Mouse (Mus musculus) hindbrain, embryonic 12.5 days (tissue): ENCODE results near the gene Cyren. TPM values are rescaled to one million over a fixed set of nuclear protein-coding genes. Genes with fewer than 3 reads are reported as not detected.

ENCODE experiments used
- ATAC-seq: fragments of 200-750 bp; cut with Nextera tagmentation; 2 replicates; pipeline ENCODE4 v1.8.0; 2017; ENCODE audit warnings: moderate TSS enrichment; ENCODE audit not compliant: low FRiP score
- H3K27ac ChIP-seq: fragments of 300-500 bp; sonication (generic); 2 replicates; pipeline ENCODE4 v1.5.1; 2016; ENCODE audit warnings: mild to moderate bottlenecking
- H3K27me3 ChIP-seq: fragments of 300-500 bp; sonication (generic); 2 replicates; pipeline ENCODE4 v1.6.1; 2016; ENCODE audit warnings: mild to moderate bottlenecking
- H3K36me3 ChIP-seq: fragments of 300-500 bp; sonication (generic); 2 replicates; pipeline ENCODE4 v1.6.1; 2016; ENCODE audit warnings: mild to moderate bottlenecking
- H3K4me1 ChIP-seq: fragments of 300-500 bp; sonication (generic); 2 replicates; pipeline ENCODE4 v1.6.1; 2016
- H3K4me2 ChIP-seq: fragments of 300-500 bp; sonication (generic); replicated peaks from 2 replicates; pipeline ENCODE4 v1.6.1; 2016; ENCODE audit warnings: mild to moderate bottlenecking
- H3K4me3 ChIP-seq: fragments of 300-500 bp; sonication (generic); 2 replicates; pipeline ENCODE4 v1.5.1; 2016; ENCODE audit warnings: mild to moderate bottlenecking
- H3K9ac ChIP-seq: fragments of 300-500 bp; sonication (generic); 2 replicates; pipeline ENCODE4 v1.6.1; 2016; ENCODE audit warnings: mild to moderate bottlenecking, moderate library complexity
- H3K9me3 ChIP-seq: fragments of 300-500 bp; sonication (generic); replicated peaks from 2 replicates; pipeline ENCODE4 v1.6.1; 2016; ENCODE audit warnings: mild to moderate bottlenecking
- WGBS: fragments of 180-500 bp; shearing (Covaris S2); methylation state at CpG from one replicate; pipeline ENCODE4 v1.1.7; 2016; 5-methylcytosine and 5-hydroxymethylcytosine counted together
- polyA plus RNA-seq: library from polyadenylated mRNA; unstranded; fragments of >200 nt; fragmentation: Nextera tagmentation; extraction: Ambion mirVana; gene quantifications from 2 replicates; pipeline ENCODE4 v1.2.1, GENCODE M21; 2016

The Cyren gene
- polyA plus RNA-seq, 1 experiment from 2014 or later = 14.4 TPM

DNA sequence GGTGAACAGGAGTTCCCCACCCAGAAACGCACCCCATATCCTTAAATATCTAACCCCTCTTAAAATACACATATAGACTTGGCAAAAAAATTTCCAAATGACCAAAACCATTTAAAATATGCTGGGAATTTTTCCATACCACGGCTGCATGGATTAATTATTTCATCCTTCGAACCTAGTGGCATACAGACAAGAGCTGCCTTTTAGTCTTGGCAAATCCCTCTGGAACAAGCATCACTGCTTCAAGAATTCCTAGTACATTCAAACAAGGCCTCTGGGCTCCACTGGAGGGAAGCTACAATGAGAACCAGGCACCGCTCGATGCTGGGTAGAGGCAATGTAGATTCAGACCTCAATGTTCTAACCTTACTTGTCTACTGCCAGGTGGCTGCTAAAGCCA lies 7.1 kb downstream of the Cyren start:
- Histone ChIP-seq H3K9ac (no peak overlapping the region), H3K36me3 (no peaks in the 10 kb centered on the region), H3K4me2 (no peak overlapping the region), H3K4me3 (no peak overlapping the region), H3K4me1 (peaks cover 7% of the 10 kb centered on the region; the same call in 1 of the 2 replicates), H3K27me3 (no peaks in the 10 kb centered on the region), H3K9me3 (no peaks in the 10 kb centered on the region), H3K27ac (no peak overlapping the region)
- WGBS = 78% methylated on average over 5 of the region's 5 CpGs
- ATAC-seq = no peak

DNA sequence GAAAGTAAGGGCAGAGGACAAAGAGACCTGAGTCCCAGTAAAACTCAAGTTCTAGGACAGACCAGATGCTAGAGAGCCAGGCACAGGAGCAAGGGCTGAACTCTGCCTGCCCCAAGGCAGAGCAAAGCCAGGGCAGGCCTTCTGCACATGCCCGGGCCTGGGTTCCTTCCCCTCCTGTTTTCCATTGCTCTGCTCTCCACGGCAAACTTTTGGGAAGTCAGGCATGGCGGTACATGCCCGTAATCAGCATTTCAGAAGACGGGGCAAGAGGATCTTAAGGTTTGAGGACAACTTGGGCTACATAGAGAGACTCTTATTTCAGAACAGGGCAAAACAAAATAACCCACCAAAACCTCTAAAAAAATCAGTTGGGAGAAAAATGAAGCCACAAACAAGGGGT lies 7.7 kb downstream of the Cyren start:
- H3K9me3 ChIP-seq = no peaks in the 10 kb centered on the region
- no peak for ATAC-seq
- H3K4me2 ChIP-seq = no peak overlapping the region
- no peak overlapping the region for H3K27ac ChIP-seq
- H3K9ac ChIP-seq = no peak overlapping the region
- H3K4me1 ChIP-seq = peaks cover 7% of the 10 kb centered on the region; the same call in 1 of the 2 replicates
- 77% methylated on average over 5 of the region's 5 CpGs for WGBS
- no peaks in the 10 kb centered on the region for H3K27me3 ChIP-seq
- H3K4me3 ChIP-seq = no peak overlapping the region
- H3K36me3 ChIP-seq = no peaks in the 10 kb centered on the region

DNA sequence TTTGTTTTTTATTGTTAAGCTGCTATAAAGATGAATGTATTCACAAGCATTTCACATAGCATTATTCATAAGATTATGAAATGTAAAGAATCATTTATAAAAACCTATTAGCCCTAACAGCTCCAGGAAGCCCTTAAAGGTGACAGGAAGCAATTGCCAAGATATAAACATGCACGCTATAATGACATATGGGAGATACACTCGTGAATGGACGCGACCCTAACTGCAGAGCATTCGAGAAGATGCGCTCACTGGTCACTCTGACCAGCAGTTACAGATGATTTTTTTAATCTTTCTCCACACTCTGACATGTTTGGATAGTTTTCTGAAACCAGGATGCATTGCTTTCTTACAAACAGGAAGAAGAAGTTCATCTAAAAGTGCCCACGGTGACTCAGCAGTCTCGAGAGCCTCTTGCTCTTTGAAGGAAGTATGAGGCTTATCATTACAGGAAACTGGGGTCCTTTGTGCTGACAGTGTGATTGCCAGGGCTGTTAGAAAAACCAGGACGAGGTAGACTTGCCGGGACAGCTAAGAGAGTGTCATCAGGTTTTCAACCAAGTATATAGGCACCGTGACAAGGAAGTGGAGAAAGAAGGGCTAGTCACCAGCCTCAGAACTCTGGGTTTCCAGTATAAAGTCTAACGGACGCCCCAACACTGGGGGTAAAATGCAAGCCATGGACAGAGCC lies 8.5 kb downstream of the Cyren start:
- Histone ChIP-seq H3K27me3 (no peaks in the 10 kb centered on the region), H3K9me3 (no peaks in the 10 kb centered on the region), H3K4me1 (peaks cover 4% of the 10 kb centered on the region; the same call in 1 of the 2 replicates), H3K9ac (no peak overlapping the region), H3K4me2 (no peak overlapping the region), H3K36me3 (no peaks in the 10 kb centered on the region), H3K4me3 (no peak overlapping the region), H3K27ac (no peak overlapping the region)
- no peak for ATAC-seq
- 81% methylated on average over 13 of the region's 13 CpGs for WGBS

DNA sequence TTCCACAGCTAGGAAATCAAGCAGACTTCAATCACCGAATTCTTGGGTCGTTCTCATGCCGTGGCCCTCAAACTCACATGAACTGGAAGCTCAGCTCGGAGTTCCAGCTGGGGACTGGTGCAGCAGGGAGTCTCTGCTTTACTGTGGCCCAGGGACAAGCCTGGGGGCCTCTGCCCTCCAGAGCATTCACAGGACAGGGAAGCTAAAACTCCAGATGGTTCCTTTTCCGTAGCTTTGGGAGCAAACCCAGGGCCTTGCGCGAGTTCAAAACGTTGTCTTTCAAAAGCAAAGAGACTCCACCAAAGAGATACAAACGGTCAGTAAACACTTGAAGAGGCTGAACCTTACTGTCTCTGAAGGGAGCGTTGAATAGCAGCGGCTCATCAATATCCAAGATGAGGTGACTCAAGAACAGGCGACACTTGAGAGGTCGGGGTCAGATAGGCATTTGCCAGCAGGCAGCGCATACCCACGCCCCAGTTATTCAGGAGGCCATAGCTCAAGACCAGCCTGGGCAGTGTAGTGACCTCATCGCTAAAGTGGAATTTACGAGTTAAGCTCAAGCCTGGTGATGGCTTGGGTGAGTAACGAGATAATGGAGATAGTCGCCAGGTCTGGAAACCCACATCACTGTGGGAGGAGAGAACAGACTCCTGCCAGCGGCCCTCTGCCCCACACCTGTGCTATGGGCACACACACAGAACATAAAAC lies 9.2 kb downstream of the Cyren start:
- H3K4me2 ChIP-seq = no peak overlapping the region
- H3K36me3 ChIP-seq = no peaks in the 10 kb centered on the region
- no peak overlapping the region for H3K27ac ChIP-seq
- no peak overlapping the region for H3K4me3 ChIP-seq
- WGBS = 84% methylated on average over 20 of the region's 20 CpGs
- H3K9me3 ChIP-seq = no peaks in the 10 kb centered on the region
- no peak for ATAC-seq
- H3K9ac ChIP-seq = no peak overlapping the region
- peaks cover 3% of the 10 kb centered on the region; the same call in 1 of the 2 replicates for H3K4me1 ChIP-seq
- H3K27me3 ChIP-seq = no peaks in the 10 kb centered on the region

DNA sequence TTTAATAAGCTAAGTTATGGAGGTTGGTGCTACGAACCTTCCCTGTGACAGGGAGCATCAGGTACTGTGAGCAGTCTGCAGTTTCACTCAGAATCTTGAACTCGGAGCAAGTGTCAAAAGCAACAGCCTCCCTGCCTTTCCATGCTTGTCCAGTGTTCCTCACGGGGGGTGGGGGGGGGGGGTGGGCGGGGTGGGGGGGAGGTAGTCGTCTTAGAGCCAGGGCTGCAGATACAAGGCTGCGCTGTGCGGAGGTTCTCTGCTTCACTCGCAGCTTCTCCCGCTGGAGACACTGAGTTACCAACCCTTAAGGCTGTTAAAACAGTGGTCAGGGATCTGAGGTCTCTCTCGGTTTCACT lies 9.9 kb downstream of the Cyren start:
- Histone ChIP-seq H3K27me3 (no peaks in the 10 kb centered on the region), H3K9ac (no peak overlapping the region), H3K4me3 (no peak overlapping the region), H3K27ac (no peak overlapping the region), H3K4me2 (no peak overlapping the region), H3K36me3 (no peaks in the 10 kb centered on the region), H3K9me3 (no peaks in the 10 kb centered on the region), H3K4me1 (peaks cover 3% of the 10 kb centered on the region; the same call in 1 of the 2 replicates)
- 79% methylated on average over 10 of the region's 10 CpGs for WGBS
- ATAC-seq = no peak

DNA sequence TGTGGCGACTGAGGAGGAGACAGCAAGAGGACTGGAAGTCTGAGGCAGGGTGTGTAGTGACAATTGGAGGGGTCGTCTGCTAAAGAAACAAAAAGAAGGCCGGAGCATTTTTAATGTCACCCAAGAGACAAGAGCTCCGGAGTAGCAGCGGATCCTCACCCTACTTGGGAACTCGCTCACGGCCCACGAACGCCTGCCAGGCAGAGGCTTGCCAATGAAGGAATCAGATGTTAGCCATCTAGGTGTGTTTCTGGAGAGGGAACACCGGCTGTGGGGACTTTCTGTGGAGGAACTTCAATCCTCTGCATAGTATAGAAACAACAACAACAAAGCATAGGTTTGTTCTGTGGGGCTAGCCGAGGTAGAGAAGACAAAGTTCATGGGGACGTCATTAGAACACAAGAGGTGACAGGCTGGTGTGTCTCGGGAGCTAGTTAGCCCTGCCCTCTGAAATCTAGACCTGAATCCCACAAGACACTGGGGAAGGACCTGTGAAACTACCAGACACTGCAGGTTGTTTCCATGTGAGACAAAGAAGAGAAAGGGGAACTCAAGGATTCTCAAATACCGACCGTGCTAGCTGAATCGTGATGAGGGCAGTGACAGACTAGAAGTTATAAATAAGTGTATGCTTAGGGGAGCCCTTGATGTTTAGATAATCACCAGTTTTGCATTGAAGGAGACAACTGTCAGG lies 10.4 kb downstream of the Cyren start:
- no peaks in the 10 kb centered on the region for H3K27me3 ChIP-seq
- no peak overlapping the region for H3K27ac ChIP-seq
- 65% methylated on average over 16 of the region's 16 CpGs for WGBS
- no peak overlapping the region for H3K9ac ChIP-seq
- ATAC-seq = no peak
- no peak overlapping the region for H3K4me2 ChIP-seq
- H3K4me3 ChIP-seq = no peak overlapping the region
- no peaks in the 10 kb centered on the region for H3K36me3 ChIP-seq
- no peaks in the 10 kb centered on the region for H3K9me3 ChIP-seq
- peaks cover 3% of the 10 kb centered on the region; the same call in 1 of the 2 replicates for H3K4me1 ChIP-seq

DNA sequence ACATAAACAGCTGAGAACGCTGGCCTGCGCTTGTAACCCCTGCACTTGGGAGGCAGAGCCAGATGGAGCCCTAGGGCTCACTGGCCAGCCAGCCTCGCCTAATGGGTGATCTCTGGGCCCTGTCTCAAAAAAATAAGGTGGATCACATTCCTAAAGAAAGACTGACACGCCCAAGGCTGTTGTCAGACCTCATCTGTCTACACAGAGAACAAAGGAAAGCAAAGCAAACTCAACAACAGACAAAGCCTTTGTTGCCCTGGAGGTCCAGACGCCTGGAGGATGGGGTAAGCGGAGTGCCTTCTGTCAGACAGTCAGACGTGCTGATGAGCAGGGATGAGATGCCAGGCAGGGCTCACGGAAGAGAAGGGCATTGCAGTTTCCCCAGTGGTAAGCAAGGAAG lies 11.1 kb downstream of the Cyren start:
- Histone ChIP-seq H3K27me3 (no peaks in the 10 kb centered on the region), H3K4me2 (no peak overlapping the region), H3K4me3 (no peak overlapping the region), H3K9me3 (no peaks in the 10 kb centered on the region), H3K36me3 (no peaks in the 10 kb centered on the region), H3K9ac (0 out of 2 replicates have a peak overlapping the region, but pooled peaks have one; percentile 8), H3K4me1 (peaks cover 3% of the 10 kb centered on the region; the same call in 1 of the 2 replicates), H3K27ac (no peak overlapping the region)
- WGBS = 29% methylated on average over 8 of the region's 8 CpGs
- no peak for ATAC-seq

DNA sequence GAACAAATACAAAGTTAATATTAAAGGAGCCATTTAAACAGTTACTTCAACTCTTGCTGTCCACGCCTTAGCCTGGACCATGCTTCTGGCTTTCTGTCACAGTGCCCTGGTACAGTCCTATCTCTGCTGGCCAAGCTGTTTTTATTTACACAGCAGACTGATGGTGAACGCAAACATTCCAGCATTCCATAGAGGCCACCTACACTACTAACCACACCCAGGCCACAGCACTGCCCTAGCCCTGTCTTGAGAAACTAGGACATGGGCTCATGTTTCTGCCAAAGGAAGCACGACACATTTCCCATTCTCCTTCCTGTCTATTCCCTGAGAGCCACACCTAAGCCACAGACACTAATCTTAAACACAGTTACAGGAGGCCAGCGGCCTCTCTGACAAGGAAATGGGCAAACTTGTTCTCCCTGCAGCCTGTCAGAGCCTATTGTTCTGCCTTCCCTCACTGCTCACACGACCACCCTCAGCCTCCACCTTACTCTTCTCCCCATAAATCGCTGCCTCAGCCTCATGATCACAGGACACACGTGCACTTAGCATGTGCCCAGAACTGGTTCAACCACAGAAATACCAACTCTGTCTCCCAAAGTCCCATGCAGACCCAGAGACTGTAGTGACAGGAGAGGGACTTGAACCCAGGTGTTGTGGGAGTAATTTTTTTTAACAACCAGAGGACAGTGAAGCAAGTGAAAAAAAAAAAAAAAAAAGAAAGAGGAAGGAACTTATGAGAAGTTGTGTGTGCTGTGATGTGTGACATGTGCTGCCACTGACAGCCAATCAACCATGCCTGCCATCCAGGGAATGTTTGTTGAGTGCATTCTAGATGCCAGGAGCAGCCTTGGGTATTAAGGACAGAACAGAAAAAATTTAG lies 11.9 kb downstream of the Cyren start:
- Histone ChIP-seq H3K4me3 (no peak overlapping the region), H3K27ac (no peak overlapping the region), H3K9me3 (no peaks in the 10 kb centered on the region), H3K9ac (no peak overlapping the region), H3K4me1 (peaks cover 3% of the 10 kb centered on the region; the same call in 1 of the 2 replicates), H3K36me3 (no peaks in the 10 kb centered on the region), H3K4me2 (no peak overlapping the region), H3K27me3 (no peaks in the 10 kb centered on the region)
- ATAC-seq = no peak
- WGBS = 65% methylated on average over 7 of the region's 7 CpGs

DNA sequence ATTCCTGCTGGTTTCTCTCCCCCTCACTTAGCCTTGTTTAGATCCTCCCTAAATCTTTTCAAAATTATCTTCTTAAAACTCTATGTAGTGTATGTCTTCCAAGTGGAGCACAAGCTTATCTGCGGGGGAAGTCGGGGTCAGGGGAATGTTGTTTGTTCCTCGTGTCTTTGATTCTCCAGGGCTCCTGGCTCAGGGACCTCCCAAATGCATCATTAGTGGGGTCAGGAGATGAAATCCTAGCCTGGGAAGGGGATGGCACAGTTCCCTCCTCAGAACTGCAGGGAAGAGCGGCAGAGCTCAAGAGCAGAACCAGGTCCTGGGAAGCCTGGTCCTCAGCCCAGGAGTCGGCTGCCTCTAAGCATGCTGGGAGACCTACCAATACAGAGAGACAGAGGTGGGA lies 12.6 kb downstream of the Cyren start:
- H3K4me2 ChIP-seq = no peak overlapping the region
- no peaks in the 10 kb centered on the region for H3K27me3 ChIP-seq
- no peak overlapping the region for H3K9ac ChIP-seq
- H3K4me1 ChIP-seq = peaks cover 3% of the 10 kb centered on the region; the same call in 1 of the 2 replicates
- 73% methylated on average over 5 of the region's 5 CpGs for WGBS
- H3K27ac ChIP-seq = no peak overlapping the region
- H3K9me3 ChIP-seq = no peaks in the 10 kb centered on the region
- H3K36me3 ChIP-seq = no peaks in the 10 kb centered on the region
- H3K4me3 ChIP-seq = no peak overlapping the region
- no peak for ATAC-seq

DNA sequence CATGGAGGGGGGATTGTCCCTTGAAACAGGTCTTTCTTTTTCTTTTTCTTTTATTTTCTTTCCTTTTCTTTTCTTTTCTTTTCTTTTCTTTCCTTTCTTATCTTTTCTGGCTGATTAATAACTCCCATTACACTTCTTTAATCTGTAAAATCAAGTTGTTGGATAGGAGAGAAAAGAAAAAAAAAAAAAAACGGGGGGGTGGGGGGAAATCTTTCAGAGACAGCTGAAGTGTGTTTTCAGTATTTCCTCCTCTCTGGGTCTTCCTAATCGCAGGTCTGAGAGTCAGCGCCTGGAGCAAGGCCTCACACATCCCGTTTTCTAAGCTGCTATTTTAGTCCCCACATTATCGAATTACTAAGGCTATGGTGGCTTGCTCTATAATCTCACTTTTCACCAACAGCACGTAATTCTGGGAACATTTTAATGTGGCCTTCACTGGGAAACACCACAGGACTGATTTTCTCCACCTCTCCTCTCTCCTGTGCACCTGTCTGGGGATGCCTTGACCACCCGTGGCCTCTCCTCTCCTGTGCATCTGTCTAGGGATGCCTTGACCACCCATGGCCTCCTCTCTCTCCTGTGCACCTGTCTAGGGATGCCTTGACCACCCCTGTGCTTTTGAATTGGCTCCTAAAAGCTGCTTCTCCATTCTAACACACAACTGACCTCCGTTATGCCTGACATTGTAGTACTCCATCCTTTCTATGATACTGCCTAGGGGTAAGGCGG lies 13.9 kb downstream of the Cyren start:
- ATAC-seq = no peak
- H3K4me2 ChIP-seq = no peak overlapping the region

DNA sequence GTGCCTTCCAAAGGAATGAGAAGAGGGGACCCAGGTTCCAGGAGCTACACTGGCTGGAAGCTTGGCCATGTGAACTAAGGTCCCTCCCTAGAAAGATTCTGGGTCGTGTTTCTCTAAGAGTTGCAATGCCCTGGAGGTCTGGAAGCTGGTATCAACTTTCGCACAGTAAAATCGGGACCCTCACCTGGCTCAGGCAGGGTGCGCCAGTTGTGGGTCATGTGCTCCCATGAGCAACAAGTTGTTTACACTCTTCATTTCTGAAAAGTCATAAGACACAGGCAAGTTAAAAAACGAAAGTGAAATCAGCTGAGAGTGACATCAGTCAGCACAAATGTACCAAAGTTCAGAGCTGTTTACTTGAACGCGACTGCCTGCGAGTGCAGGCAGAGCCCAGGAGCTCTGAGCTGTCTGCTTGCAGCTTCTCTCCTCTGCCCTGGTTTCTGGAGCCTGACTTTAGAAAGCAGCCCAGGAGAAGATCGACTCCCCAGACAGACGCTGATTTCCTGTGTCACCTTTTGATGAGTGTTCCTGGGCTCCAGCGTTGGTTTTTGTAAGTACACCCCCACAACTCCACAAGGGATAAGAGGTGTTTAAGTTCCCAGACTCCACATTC lies 15.0 kb downstream of the Cyren start, which contains the start of gene Tmem140:
TSS of gene Tmem140 (plus strand) at position 356 of the 613 bp plus-strand sequence.
- no peak within 1 kb of the TSS for H3K9ac ChIP-seq
- no peak for ATAC-seq
- no peaks in the 10 kb centered on the region for H3K27me3 ChIP-seq
- no peak within 1 kb of the TSS for H3K4me3 ChIP-seq
- WGBS = 50% methylated on average over 11 of the region's 11 CpGs
- H3K27ac ChIP-seq = no peak within 1 kb of the TSS
- H3K36me3 ChIP-seq = no peaks in the 10 kb centered on the region
- H3K4me1 ChIP-seq = peaks cover 3% of the 10 kb centered on the region; the same call in 1 of the 2 replicates
- H3K4me2 ChIP-seq = 0 out of 2 replicates have a peak within 1 kb of the TSS, but pooled peaks have one; percentile 13
- H3K9me3 ChIP-seq = no peaks in the 10 kb centered on the region

More for the DNA sequence above, 13.9 kb downstream of the Cyren start:
- no peak overlapping the region for H3K27ac ChIP-seq
- WGBS = 77% methylated on average over 9 of the region's 9 CpGs
- H3K4me1 ChIP-seq = peaks cover 3% of the 10 kb centered on the region; the same call in 1 of the 2 replicates
- H3K4me3 ChIP-seq = no peak overlapping the region
- H3K27me3 ChIP-seq = no peaks in the 10 kb centered on the region
- H3K9ac ChIP-seq = no peak overlapping the region
- H3K36me3 ChIP-seq = no peaks in the 10 kb centered on the region
- H3K9me3 ChIP-seq = no peaks in the 10 kb centered on the region
